Mouse (Mus musculus) forebrain, embryonic 12.5 days (tissue): ENCODE measurements around the gene Gm16223. TPM values are rescaled to one million over a fixed set of nuclear protein-coding genes. Genes with fewer than 3 reads are reported as not detected.

Experiments
- ATAC-seq: fragments of 200-750 bp; cut with Nextera tagmentation; 2 replicates; pipeline ENCODE4 v1.8.0; 2017; ENCODE audit warnings: moderate TSS enrichment; ENCODE audit not compliant: low FRiP score
- H3K27ac ChIP-seq: fragments of 300-500 bp; sonication (generic); 2 replicates; pipeline ENCODE4 v1.5.1; 2016; ENCODE audit warnings: mild to moderate bottlenecking
- H3K27me3 ChIP-seq: fragments of 300-500 bp; sonication (generic); 2 replicates; pipeline ENCODE4 v1.6.1; 2016; ENCODE audit warnings: mild to moderate bottlenecking
- H3K36me3 ChIP-seq: fragments of 300-500 bp; sonication (generic); replicated peaks from 2 replicates; pipeline ENCODE4 v1.6.1; 2016; ENCODE audit warnings: mild to moderate bottlenecking
- H3K4me1 ChIP-seq: fragments of 300-500 bp; sonication (generic); 2 replicates; pipeline ENCODE4 v1.6.1; 2016
- H3K4me2 ChIP-seq: fragments of 300-500 bp; sonication (generic); 2 replicates; pipeline ENCODE4 v1.6.1; 2016; ENCODE audit warnings: mild to moderate bottlenecking, moderate library complexity
- H3K4me3 ChIP-seq: fragments of 300-500 bp; sonication (generic); replicated peaks from 2 replicates; pipeline ENCODE4 v1.5.1; 2016; ENCODE audit warnings: mild to moderate bottlenecking
- H3K9ac ChIP-seq: fragments of 300-500 bp; sonication (generic); 2 replicates; pipeline ENCODE4 v1.6.1; 2016; ENCODE audit warnings: mild to moderate bottlenecking
- H3K9me3 ChIP-seq: fragments of 300-500 bp; sonication (generic); 2 replicates; pipeline ENCODE4 v1.6.1; 2016
- WGBS: fragments of 180-500 bp; shearing (Covaris S2); methylation state at CpG from one replicate; pipeline ENCODE4 v1.1.7; 2016; 5-methylcytosine and 5-hydroxymethylcytosine counted together
- polyA plus RNA-seq: library from polyadenylated mRNA; unstranded; fragments of >200 nt; fragmentation: Nextera tagmentation; extraction: Ambion mirVana; gene quantifications from 2 replicates; pipeline ENCODE4 v1.2.1, GENCODE M21; 2016

The Gm16223 gene
- polyA plus RNA-seq, 1 experiment from 2014 or later = 0.09 TPM

DNA sequence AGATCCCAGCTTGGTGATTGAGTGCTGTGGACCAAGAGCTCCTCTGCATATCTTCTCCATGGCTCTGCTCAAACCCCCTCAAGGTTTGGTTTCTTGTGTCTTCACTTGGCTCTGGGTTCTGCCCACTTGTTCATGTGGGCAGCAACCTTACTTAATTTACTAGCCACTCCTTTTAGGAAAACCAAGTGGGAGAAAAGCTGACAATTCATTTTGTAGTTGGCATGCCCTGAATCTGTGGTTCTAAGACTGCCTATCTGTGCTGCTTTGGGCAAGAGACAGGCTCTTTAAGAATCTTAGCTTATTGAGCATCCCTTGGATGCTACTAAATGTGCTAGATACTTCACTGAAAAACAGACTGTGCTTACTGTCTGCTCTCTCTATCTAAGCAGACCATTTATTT is 172.0 kb downstream of the Gm16223 start:
- Histone ChIP-seq H3K4me3 (no peak overlapping the region), H3K27me3 (no peaks in the 10 kb centered on the region), H3K4me1 (no peaks in the 10 kb centered on the region), H3K9ac (no peak overlapping the region), H3K4me2 (no peak overlapping the region), H3K9me3 (no peaks in the 10 kb centered on the region), H3K36me3 (no peaks in the 10 kb centered on the region), H3K27ac (no peak overlapping the region)
- ATAC-seq = no peak

DNA sequence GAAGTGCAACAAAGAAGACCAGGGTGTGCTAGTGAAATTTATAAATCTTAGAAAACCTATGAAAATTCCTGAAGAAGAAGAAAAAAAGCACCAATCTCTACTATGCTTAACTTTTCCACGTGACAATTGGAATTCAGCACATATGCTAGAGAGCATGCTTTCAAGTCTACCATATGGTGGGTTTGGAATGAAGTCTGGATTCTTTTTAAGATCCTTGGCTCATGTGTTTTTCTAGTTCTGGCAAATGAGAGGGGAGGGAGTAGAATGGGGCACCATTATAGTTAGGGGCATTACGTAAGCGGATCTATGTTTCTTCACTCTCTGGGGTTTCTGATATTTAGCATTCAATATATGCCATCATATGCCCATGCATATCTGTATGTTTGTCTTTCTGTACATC is 182.6 kb downstream of the Gm16223 start:
- no peak overlapping the region for H3K4me3 ChIP-seq
- no peak for ATAC-seq
- no peak overlapping the region for H3K27ac ChIP-seq
- H3K4me2 ChIP-seq = no peak overlapping the region
- no peaks in the 10 kb centered on the region for H3K4me1 ChIP-seq
- WGBS = 86% methylated on average over 3 of the region's 3 CpGs
- H3K9me3 ChIP-seq = no peaks in the 10 kb centered on the region
- no peak overlapping the region for H3K9ac ChIP-seq
- no peaks in the 10 kb centered on the region for H3K36me3 ChIP-seq
- no peaks in the 10 kb centered on the region for H3K27me3 ChIP-seq

Other genes with a start within 250 kb of the Gm16223 start
- 29.1 and 30.0 TPM in 2 replicates for gene Bod1l, start 223.6 kb upstream of the Gm16223 start, polyA plus RNA-seq